Mouse (Mus musculus): ENCODE results near the gene Nepn. TPM values are rescaled to one million over a fixed set of nuclear protein-coding genes. Genes with fewer than 3 reads are reported as not detected.
"Not testable (repeated sequence)": the region's sequence is repeated elsewhere in the genome, so short reads cannot be mapped to it uniquely, and the experiment has no call there.

The Nepn gene
- polyA plus RNA-seq (2012; rRNA removed): 0.11 and 0.12 TPM in 2 replicates

DNA sequence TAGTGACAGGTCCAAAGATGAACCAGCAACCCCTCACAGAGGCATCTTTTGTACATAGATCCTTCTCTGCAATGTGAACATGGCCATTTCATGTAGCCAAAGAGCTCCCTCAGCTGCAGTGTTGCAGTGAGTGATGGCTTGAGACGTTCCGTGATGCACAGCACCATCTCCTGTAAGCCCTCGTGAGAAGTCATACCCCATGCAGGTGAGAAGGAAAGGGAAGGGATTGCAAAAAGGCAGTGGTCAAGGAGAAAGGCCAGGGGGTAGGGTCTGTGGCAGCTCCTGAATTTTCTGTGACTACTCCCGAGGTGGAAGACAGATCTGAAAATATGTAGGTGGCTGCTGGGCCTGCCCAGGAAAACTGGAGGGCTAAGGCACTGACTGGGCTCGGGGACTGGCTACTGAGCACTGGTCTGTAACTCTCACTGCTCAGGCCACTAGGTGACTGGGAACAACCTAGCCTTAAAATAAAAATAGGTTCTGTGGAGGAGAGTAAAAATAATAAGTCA lies at the start of gene Nepn:
Gene Nepn, plus strand, starts transcription at position 51 of the 509 bp plus-strand sequence.
- no peak for DNase-seq (ENCODE audit: extremely low spot score in 1 of 2, low spot score in 1 of 2)

DNA sequence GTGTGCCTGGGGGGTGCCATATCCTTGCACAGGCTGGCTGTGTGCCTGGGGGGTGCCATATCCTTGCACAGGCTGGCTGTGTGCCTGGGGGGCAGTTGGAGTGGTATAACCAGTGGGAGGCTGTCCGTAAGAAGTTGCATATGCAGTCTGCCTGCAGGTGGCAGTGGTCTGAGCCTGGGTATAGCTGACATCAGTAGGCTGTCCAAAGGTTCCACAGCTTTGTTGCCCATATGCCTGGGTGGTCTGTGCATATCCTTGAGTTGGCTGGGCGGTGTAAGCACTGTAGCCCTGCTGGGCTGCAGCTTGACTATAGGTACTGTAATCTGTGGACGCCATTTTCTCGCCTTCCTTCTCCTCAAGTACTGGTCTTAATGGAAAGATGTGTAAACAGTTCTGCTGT lies 45.4 kb upstream of the Nepn start:
- not testable (repeated sequence) for DNase-seq (ENCODE audit: extremely low spot score in 1 of 2, low spot score in 1 of 2)

DNA sequence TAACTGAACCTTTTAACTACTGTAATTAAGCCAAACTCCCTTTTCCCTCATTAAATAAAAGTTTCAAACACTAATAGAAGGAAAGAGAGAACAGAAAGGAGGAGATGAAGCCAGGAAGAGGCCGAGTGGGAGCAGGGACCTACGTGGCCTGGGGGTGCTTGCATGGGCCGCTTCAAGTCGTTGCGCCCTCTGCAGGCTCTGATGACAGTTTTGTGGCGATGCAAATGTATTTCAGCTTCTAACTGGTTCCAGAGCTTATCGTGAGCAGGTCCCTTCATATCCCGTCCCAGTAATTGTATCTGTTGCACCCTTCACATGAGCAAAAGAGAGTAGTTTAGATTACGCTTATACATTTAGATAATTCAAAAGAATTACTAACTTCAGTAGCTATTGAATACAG lies 35.6 kb upstream of the Nepn start:
- no peak for DNase-seq (ENCODE audit: extremely low spot score in 1 of 2, low spot score in 1 of 2)

DNA sequence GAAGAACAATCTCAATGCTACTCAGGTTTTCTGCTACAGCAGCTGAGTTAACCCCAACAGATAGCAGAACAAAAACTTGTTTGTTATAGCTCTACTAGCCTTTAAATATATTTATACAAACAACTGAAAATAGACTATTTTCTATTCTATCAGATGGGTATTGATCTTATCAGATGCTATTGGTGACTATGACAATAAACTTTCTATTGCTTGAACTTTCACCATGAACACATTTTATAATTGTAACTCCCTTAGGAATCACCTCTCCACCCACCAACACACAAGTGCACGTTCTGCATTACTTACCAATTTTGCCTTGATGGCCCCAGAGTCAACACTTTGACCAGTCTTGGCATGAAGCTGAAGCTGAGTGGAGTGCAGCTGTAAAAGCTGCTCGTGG lies 30.3 kb upstream of the Nepn start, which contains the start of gene Gm26741:
Gene Gm26741, plus strand, starts transcription at position 301 of the 400 bp plus-strand sequence.
- no peak for DNase-seq (ENCODE audit: extremely low spot score in 1 of 2, low spot score in 1 of 2)

DNA sequence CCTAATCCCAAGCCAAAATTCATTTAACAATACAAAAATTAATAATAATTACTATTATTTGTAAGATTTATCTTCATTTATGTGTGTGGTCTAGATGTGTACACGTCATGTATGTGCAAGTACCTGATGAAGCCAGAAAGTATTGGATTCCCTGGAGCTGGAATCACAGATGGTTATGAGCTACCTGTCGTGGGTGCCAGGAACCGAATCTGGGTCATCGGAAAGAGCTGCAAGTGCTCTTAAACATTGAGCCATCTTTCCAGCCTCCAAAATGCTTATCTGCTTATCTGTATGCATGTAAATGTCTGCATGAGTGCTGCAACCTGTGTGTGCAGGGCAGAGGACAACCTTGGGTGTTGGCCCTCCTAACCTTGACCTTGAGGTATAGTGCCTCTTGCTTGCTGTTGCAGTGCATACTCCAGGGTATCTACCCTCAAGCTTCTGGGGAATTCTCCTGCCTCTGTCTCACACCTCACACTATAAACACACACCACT lies 28.5 kb upstream of the Nepn start:
- DNase-seq (ENCODE audit: extremely low spot score in 1 of 2, low spot score in 1 of 2): no peak

DNA sequence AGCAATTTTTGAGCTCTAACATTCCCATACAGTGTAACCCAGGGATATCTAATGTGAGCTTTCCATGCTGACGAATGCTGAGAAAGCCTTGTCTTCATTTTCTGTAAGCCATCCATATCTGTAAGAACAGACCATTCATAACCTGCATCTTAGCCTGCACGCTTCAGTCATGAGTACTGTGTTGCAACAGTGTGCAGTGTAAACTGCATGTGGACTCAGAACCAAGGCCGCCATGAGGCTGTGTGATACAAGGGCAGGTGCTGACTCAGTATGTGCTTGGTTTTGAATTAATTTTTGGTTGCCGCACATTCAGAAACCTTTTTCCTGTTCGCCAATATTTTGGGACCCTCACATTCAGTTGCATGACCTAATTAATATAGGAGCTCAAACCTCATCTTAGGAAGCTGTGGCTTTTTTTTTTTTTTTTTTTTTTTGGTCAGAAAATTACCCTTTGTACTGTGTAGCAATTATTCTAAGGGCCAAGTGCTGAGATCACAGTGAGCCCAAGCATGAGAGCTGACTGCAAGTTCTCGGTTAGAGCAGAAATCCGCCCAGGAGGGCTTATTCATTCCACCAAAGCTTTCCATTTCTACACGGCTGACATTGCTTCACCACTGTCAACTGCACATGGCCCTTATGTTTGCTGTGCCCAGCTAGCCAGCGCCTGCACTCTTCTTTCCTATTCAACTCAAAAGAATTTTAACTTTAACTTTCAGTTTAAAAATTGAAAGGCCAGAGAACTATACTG lies 27.7 kb upstream of the Nepn start:
- no peak for DNase-seq (ENCODE audit: extremely low spot score in 1 of 2, low spot score in 1 of 2)

DNA sequence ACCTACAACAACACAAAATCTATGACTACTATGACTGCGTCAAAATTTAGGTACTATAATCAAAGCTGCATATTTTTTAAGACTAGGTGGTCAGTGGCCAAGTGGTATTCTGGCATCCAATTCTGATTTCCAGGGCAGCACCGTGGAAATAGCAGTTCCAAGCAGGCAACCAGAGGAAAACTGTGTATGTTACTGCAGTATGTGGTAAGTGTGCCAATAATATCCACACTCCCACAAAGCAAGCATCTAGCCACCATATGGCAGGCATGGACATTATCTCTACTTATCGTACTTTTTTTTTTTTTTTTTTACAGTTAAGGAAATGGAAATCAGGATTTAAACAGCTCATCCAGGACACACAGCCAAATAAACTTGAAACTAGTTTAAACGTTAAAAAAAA lies 20.4 kb upstream of the Nepn start:
- peak in 1 of 2 experiments; percentile 27 for DNase-seq (ENCODE audit: extremely low spot score in 1 of 2, low spot score in 1 of 2)

DNA sequence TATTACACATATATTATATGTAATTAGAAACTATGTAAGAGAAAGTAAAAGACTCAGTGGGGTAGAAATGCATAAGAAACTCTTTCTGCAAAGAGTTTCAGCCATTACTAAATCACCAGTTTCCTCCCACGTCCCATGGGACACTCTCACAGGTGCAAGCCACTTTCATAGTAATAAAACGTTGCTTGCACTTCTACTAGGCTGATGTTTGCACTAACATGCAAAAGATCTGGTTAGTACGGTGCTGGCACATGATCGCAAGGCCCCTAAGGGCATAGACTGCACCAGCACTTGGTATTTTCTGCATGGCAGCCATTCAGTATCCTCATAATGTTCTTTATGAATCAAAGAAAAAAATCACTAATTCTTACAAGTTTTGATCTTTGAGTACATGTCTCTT lies 14.9 kb upstream of the Nepn start:
- DNase-seq (ENCODE audit: extremely low spot score in 1 of 2, low spot score in 1 of 2): no peak

DNA sequence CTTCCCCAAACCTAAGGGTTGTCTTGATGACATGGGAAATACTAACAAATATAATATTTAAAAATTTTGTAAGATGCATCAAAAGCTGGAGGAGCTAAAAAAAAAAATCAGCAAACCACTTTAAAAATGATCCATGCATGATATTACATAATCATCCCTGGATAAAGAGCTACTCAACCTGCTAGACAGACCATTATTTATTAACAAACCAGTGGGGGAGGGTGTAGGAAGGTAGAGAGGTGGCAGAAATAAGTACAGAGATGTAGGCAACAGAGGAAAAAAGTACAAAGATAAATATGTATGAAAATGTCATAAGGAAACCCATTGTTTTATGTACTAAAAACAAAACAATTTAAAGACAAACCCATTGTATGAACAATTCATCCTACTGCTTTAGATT lies 14.1 kb upstream of the Nepn start:
- DNase-seq (ENCODE audit: extremely low spot score in 1 of 2, low spot score in 1 of 2): no peak

DNA sequence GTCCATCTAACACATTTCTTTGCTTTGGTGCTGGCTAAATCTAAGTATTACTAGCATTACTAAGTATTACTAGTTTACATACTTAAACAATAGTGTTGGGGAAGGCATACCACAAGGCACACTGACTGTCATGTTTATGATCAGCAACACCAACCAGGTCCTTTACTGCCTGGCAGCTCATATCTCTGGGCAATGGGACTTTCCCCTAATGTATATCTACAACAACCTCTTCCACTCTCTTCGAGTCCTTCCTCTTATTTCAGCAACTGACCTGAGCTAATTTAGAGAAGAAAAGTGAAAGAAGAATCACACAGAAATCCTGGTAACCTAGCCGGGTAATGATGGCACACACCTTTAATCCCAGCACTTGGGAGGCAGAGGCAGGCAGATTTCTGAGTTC lies 12.3 kb upstream of the Nepn start:
- no peak for DNase-seq (ENCODE audit: extremely low spot score in 1 of 2, low spot score in 1 of 2)

DNA sequence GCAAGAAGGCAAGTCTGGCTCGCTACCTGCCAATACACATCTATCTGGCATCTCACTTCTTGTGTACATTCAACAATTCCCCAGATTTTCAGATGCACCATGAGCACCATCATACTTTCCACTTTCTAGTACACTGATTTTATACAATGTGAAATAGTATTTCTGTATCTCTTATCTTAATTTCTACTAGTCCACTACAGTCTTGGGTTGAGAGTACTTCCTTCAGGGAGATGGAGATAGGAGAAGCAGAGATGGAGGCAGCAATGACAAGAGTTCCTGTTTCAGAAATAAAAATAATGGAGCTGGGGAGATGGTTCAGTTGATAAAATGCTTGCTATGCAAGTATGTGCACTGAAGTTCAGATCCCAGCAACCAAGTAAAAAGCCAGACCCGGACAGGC lies 11.0 kb upstream of the Nepn start:
- DNase-seq (ENCODE audit: extremely low spot score in 1 of 2, low spot score in 1 of 2): no peak

DNA sequence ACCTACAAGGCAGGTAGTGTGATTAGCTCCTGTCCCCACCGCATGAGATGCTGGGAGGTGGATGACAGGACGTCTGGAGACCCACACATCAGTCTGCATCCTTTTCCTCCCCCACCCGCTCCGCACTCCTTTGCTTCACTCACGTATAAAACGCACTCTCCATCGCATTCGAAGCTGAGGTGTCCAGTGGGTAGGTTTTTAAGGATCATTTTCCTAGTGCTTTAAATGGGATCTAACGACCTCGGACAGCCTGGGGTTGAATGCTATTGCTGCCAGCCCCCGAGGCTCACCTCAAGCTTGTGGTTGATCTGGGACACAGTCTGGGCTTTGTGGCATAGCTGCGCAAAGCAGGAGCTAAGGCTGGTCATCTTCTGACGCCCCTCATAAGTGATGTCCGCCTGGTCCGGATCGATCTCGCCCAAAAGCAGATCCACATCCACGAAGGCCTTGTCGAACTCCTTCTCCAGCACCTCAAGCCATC lies 7.4 kb upstream of the Nepn start:
- DNase-seq (ENCODE audit: extremely low spot score in 1 of 2, low spot score in 1 of 2): peak; percentile 23 to 42

DNA sequence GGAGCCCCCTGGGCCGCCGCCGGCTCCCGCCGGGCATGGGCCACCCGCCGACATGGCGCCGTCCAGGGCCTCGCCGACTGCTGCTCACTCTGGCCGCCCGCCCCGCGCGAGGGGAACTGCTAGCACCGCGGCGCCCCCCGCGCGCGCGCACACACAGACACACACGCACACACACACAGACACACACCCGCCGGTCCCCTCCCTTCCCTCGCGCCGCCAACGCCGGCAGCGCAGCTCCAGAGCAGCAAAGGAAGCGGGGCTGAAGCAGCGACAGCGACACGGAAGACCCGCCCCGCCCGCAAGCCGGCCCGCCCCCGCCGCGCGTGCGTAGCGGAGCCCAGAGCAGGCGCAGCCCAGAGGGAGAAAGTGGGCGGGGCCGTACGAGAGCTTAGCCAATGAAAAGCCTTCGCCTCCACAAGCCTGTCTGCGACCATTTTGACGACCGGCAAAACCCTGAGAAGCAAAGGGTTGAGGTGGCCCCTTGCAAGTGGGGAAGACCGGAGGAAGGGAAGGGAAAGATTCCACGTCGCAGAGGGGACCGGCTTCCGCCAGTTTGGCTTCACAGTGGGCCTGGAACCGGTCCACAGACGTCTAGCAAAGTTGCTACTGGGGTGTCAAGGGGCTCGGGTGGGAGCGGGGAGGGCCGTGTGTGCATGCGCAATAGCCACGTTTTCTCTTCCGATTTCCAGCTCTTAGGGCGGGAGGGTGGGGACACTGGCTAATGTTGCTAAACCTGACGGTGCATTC lies 6.8 kb upstream of the Nepn start, which contains the start of gene Gopc:
Gene Gopc, minus strand, starts transcription at position 280 of the 747 bp plus-strand sequence.
- DNase-seq (ENCODE audit: extremely low spot score in 1 of 2, low spot score in 1 of 2): peak; percentile 91 to 97

DNA sequence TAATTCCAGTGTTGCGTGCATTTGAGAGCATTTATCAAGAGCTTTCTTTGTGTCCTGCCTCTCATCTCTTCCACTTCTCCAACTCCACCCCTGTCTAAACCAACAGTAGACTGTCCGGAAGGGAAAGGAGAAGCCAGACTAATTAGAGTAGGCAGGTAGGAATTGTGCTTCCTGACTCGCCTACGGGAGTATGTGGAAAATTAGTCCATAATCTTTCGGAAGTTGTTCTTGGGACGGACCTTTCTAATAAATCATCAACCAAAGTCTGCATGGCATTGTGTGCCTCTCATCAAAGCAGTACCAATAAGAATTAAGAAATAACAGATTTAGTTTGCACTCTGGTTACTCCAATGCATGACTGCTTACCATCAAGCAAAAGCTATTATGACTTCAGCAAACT lies 5.8 kb upstream of the Nepn start:
- DNase-seq (ENCODE audit: extremely low spot score in 1 of 2, low spot score in 1 of 2): no peak

DNA sequence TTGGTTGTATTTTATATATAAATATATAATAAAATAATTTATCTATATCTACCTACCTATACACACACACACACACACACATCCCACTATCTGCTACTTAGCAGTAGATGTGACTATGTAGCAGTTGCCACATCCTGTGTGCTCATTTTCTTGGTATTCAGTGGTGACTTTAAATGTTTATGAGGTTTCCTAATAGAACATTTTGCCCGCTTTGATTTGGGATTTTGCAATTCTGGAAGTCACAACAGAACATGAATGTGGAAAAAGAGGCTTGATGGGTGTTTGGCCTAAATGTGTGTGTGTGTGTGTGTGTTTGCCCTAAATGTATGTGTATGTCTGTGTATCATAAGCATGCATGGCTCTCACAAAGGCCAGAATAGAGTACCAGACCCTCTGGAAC lies 5.2 kb upstream of the Nepn start:
- DNase-seq (ENCODE audit: extremely low spot score in 1 of 2, low spot score in 1 of 2): no peak

DNA sequence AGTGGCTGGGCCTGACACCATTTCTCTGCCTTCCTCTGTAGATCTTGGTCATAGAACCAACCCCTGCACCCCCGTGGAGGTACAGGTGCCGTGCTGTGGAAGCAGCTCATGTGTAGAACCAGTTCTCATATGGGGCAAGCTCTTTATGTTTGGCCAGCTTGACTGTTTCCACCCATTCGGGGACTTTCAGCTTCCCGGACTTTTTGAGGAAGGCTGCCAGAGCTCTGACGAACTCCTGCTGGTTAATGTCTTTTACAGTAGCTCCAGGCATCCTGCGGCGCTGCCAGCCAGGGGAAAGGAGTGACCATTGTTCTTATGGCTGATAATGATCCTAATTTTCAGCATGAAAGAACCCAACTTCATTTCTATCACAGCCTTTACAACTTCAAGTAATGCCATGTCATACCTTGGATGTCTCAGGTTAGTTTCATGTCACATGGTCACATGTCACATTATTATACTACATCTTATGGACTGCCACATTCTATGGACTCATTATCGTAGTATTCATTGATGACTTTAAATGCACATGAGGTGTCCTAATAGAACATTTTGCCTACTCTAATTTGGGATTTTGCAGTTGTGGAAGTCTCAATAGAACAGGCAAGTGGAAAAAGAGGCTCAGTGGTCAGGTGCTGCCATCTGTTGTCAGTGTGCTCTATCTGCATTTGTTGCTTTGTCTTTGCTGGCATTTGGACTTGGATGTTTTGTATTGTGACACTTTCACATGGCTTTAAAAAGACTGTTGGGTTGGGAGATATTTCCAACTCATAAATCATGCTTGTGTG lies 3.8 kb upstream of the Nepn start:
- DNase-seq (ENCODE audit: extremely low spot score in 1 of 2, low spot score in 1 of 2): peak in 1 of 2 experiments; percentile 80

DNA sequence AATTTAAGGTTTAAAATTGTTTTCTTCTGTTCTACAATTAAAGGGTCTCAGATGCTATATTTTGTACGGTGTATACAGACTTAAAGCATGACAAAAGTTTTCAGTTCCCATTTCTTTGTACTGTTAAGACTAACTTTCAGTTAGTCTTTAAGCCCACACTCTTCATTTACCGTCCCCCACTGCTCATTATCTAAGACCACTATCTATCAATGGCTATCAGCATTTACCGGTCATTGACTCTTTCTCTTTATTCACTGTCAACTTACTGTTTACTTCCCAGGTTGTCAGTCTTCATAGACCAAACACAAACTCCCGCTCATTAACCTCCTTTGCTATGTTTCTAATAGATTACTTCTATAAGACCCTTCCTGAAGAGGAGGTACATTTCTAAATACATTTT lies 1.6 kb upstream of the Nepn start:
- DNase-seq (ENCODE audit: extremely low spot score in 1 of 2, low spot score in 1 of 2): no peak

DNA sequence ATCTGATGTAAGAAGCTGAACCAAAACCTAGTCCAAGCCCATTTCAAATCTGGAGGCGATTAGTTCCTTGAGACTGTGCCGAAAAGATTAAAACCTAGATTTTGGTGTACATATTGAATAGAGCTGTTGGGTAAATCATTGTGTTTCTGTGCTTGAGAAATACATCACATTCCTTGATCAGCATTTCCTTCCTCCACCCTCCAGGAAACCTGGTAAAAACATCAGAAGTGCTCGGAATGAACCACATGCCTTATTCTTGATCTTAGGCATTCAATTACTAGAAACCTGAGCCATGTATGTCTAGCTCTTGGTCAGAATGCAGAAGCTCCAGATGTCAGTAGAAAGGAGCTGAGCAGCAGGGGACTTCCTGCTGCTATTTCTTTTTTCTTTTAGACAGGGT lies 666 bp downstream of the Nepn start:
- DNase-seq (ENCODE audit: extremely low spot score in 1 of 2, low spot score in 1 of 2): no peak

DNA sequence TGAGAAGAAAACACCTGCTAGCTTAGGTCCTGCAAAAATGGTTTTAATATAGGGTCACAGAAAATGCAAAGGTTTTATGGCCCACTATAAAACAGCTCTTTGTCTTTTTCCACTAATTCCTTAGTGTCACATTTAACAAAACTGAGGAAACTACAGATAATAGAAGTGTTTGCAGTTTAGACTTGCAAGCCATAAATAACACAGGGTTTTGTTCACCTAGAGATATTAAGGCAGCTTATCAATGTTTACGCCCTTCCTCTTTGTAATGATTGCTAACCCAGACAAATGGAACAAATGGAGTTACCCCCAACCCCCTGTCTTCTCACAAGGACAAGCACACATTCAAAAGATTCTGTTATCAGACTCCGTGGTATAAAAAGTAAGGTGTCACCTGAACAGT lies 2.4 kb downstream of the Nepn start:
- DNase-seq (ENCODE audit: extremely low spot score in 1 of 2, low spot score in 1 of 2): no peak

DNA sequence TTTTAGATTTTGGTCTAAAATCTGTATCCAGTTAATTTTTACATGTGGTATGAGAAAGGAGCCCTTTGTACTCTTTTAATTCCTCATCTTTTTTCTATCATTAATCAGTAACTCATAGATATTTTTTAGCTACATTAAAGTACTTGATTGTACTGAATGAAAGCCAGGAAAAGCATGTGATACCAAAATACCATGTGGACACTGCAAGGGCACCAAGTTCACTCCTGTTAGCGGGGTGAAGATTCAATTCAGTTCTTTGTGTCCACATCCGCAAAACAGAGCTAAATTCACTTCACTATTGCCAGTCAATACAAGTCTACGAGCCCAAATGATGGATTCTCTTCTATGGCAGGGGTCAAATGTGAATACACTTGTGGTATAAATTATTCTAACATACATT lies 7.9 kb downstream of the Nepn start:
- DNase-seq (ENCODE audit: extremely low spot score in 1 of 2, low spot score in 1 of 2): no peak

DNA sequence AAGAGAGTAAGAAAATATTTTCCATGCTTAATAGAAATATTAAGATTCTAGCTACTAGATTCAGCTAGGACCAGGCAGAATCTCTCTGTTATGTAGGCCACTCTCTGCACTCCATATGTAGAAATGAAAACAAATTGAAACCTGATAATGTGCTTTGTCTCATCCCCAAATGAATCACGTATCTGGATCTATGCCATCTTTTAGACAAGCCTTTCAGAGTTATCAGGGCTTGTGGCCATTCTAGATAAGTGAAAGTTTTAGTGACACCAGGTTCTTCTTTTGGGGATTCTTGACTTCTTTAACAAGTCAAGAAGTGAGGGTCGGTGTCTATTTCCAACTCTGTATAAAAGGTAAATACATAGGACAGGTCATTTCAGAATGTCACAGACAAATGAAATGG lies 9.9 kb downstream of the Nepn start:
- no peak for DNase-seq (ENCODE audit: extremely low spot score in 1 of 2, low spot score in 1 of 2)
